Mouse (Mus musculus): Measurements from ENCODE around the gene Map2k5. TPM values are rescaled to one million over a fixed set of nuclear protein-coding genes. Genes with fewer than 3 reads are reported as not detected.

Map2k5 gene
- polyA plus RNA-seq, 1 experiment from 2014 or later: 38.4 TPM

- Histone ChIP-seq H3K9me3 (ENCODE audit: low read length) (no peaks in the 10 kb centered on the region), H3K9ac (replicated peaks; ENCODE audit: low read length) (no peak overlapping the region), H3K27ac (ENCODE audit: low read length) (no peak overlapping the region), H3K27me3 (ENCODE audit: insufficient read depth, low read length) (peaks cover 100% of the 10 kb centered on the region), H3K4me1 (ENCODE audit: insufficient read depth, low read length) (peaks cover 43% of the 10 kb centered on the region), H3K4me2 (replicated peaks; ENCODE audit: low read depth, low read length) (peak overlapping the region; percentile 38), H3K4me3 (ENCODE audit: low read length) (peak overlapping the region; percentile 32), H3K36me3 (ENCODE audit: insufficient read depth, low read length) (no peaks in the 10 kb centered on the region)
- no peak for ATAC-seq (ENCODE audit: low FRiP score, low TSS enrichment)
- under 1% methylated on average over 46 of the region's 46 CpGs for WGBS
These were observed 231.4 kb downstream of the Map2k5 start for GRCm38 (mm10) chr9:63146126-63146855.

GRCm38 (mm10) chr9:63145249-63146125 lies 232.2 kb downstream of the Map2k5 start:
- peaks cover 43% of the 10 kb centered on the region for H3K4me1 ChIP-seq (ENCODE audit: insufficient read depth, low read length)
- ATAC-seq (ENCODE audit: low FRiP score, low TSS enrichment): no peak
- H3K4me3 ChIP-seq (ENCODE audit: low read length): peak overlapping the region; percentile 32
- peaks cover 100% of the 10 kb centered on the region for H3K27me3 ChIP-seq (ENCODE audit: insufficient read depth, low read length)
- peak overlapping the region; percentile 23 for H3K4me2 ChIP-seq (replicated peaks; ENCODE audit: low read depth, low read length)
- H3K9ac ChIP-seq (replicated peaks; ENCODE audit: low read length): no peak overlapping the region
- no peaks in the 10 kb centered on the region for H3K36me3 ChIP-seq (ENCODE audit: insufficient read depth, low read length)
- no peaks in the 10 kb centered on the region for H3K9me3 ChIP-seq (ENCODE audit: low read length)
- 1% methylated on average over 70 of the region's 73 CpGs for WGBS
- no peak overlapping the region for H3K27ac ChIP-seq (ENCODE audit: low read length)

- no peak overlapping the region for H3K9ac ChIP-seq (replicated peaks; ENCODE audit: low read length)
- peaks cover 43% of the 10 kb centered on the region for H3K4me1 ChIP-seq (ENCODE audit: insufficient read depth, low read length)
- H3K9me3 ChIP-seq (ENCODE audit: low read length): no peaks in the 10 kb centered on the region
- peak overlapping the region; percentile 10; the same call in 1 of the 2 replicates for H3K4me2 ChIP-seq (replicated peaks; ENCODE audit: low read depth, low read length)
- H3K4me3 ChIP-seq (ENCODE audit: low read length): peak overlapping the region; percentile 32
- H3K36me3 ChIP-seq (ENCODE audit: insufficient read depth, low read length): no peaks in the 10 kb centered on the region
- H3K27ac ChIP-seq (ENCODE audit: low read length): no peak overlapping the region
- WGBS: under 1% methylated on average over 79 of the region's 80 CpGs
- H3K27me3 ChIP-seq (ENCODE audit: insufficient read depth, low read length): peaks cover 100% of the 10 kb centered on the region
- ATAC-seq (ENCODE audit: low FRiP score, low TSS enrichment): no peak
These were observed 233.0 kb downstream of the Map2k5 start for GRCm38 (mm10) chr9:63144502-63145248.

GRCm38 (mm10) chr9:63143641-63144501 lies 233.8 kb downstream of the Map2k5 start:
- Histone ChIP-seq H3K4me2 (replicated peaks; ENCODE audit: low read depth, low read length) (peak overlapping the region; percentile 6; the same call in 1 of the 2 replicates), H3K4me1 (ENCODE audit: insufficient read depth, low read length) (peaks cover 38% of the 10 kb centered on the region), H3K36me3 (ENCODE audit: insufficient read depth, low read length) (no peaks in the 10 kb centered on the region), H3K9ac (replicated peaks; ENCODE audit: low read length) (no peak overlapping the region), H3K9me3 (ENCODE audit: low read length) (no peaks in the 10 kb centered on the region), H3K27me3 (ENCODE audit: insufficient read depth, low read length) (peaks cover 100% of the 10 kb centered on the region), H3K27ac (ENCODE audit: low read length) (no peak overlapping the region), H3K4me3 (ENCODE audit: low read length) (peak overlapping the region; percentile 15)
- WGBS: 1% methylated on average over 47 of the region's 47 CpGs
- no peak for ATAC-seq (ENCODE audit: low FRiP score, low TSS enrichment)

- WGBS: under 1% methylated on average over 25 of the region's 25 CpGs
- Histone ChIP-seq H3K4me2 (replicated peaks; ENCODE audit: low read depth, low read length) (no peak overlapping the region), H3K27ac (ENCODE audit: low read length) (no peak overlapping the region), H3K9me3 (ENCODE audit: low read length) (no peaks in the 10 kb centered on the region), H3K36me3 (ENCODE audit: insufficient read depth, low read length) (no peaks in the 10 kb centered on the region), H3K9ac (replicated peaks; ENCODE audit: low read length) (no peak overlapping the region), H3K27me3 (ENCODE audit: insufficient read depth, low read length) (peaks cover 100% of the 10 kb centered on the region), H3K4me1 (ENCODE audit: insufficient read depth, low read length) (peaks cover 39% of the 10 kb centered on the region), H3K4me3 (ENCODE audit: low read length) (no peak overlapping the region)
- no peak for ATAC-seq (ENCODE audit: low FRiP score, low TSS enrichment)
These were observed 234.5 kb downstream of the Map2k5 start for GRCm38 (mm10) chr9:63143227-63143626.

GRCm38 (mm10) chr9:63142335-63143036 lies 235.2 kb downstream of the Map2k5 start:
- peak overlapping the region; percentile 6; the same call in 1 of the 2 replicates for H3K4me3 ChIP-seq (ENCODE audit: low read length)
- peaks cover 100% of the 10 kb centered on the region for H3K27me3 ChIP-seq (ENCODE audit: insufficient read depth, low read length)
- no peak overlapping the region for H3K27ac ChIP-seq (ENCODE audit: low read length)
- no peak overlapping the region for H3K9ac ChIP-seq (replicated peaks; ENCODE audit: low read length)
- H3K4me1 ChIP-seq (ENCODE audit: insufficient read depth, low read length): peaks cover 40% of the 10 kb centered on the region
- peak overlapping the region; percentile 18; the same call in 1 of the 2 replicates for H3K4me2 ChIP-seq (replicated peaks; ENCODE audit: low read depth, low read length)
- H3K9me3 ChIP-seq (ENCODE audit: low read length): no peaks in the 10 kb centered on the region
- WGBS: under 1% methylated on average over 39 of the region's 42 CpGs
- no peak for ATAC-seq (ENCODE audit: low FRiP score, low TSS enrichment)
- no peaks in the 10 kb centered on the region for H3K36me3 ChIP-seq (ENCODE audit: insufficient read depth, low read length)

GRCm38 (mm10) chr9:63141641-63142334 lies 235.9 kb downstream of the Map2k5 start:
- H3K27me3 ChIP-seq (ENCODE audit: insufficient read depth, low read length): peaks cover 100% of the 10 kb centered on the region
- no peak overlapping the region for H3K27ac ChIP-seq (ENCODE audit: low read length)
- no peak overlapping the region for H3K4me2 ChIP-seq (replicated peaks; ENCODE audit: low read depth, low read length)
- peak overlapping the region; percentile 6; the same call in 1 of the 2 replicates for H3K4me3 ChIP-seq (ENCODE audit: low read length)
- H3K36me3 ChIP-seq (ENCODE audit: insufficient read depth, low read length): no peaks in the 10 kb centered on the region
- WGBS: 1% methylated on average over 24 of the region's 24 CpGs
- H3K4me1 ChIP-seq (ENCODE audit: insufficient read depth, low read length): peaks cover 40% of the 10 kb centered on the region
- no peak for ATAC-seq (ENCODE audit: low FRiP score, low TSS enrichment)
- H3K9ac ChIP-seq (replicated peaks; ENCODE audit: low read length): no peak overlapping the region
- H3K9me3 ChIP-seq (ENCODE audit: low read length): no peaks in the 10 kb centered on the region

- 3% methylated on average over 9 of the region's 9 CpGs for WGBS
- no peak overlapping the region for H3K27ac ChIP-seq (ENCODE audit: low read length)
- H3K27me3 ChIP-seq (ENCODE audit: insufficient read depth, low read length): peaks cover 98% of the 10 kb centered on the region
- no peaks in the 10 kb centered on the region for H3K36me3 ChIP-seq (ENCODE audit: insufficient read depth, low read length)
- H3K4me1 ChIP-seq (ENCODE audit: insufficient read depth, low read length): peaks cover 39% of the 10 kb centered on the region
- no peaks in the 10 kb centered on the region for H3K9me3 ChIP-seq (ENCODE audit: low read length)
- H3K4me3 ChIP-seq (ENCODE audit: low read length): no peak overlapping the region
- no peak overlapping the region for H3K4me2 ChIP-seq (replicated peaks; ENCODE audit: low read depth, low read length)
- no peak overlapping the region for H3K9ac ChIP-seq (replicated peaks; ENCODE audit: low read length)
- no peak for ATAC-seq (ENCODE audit: low FRiP score, low TSS enrichment)
These were observed 237.5 kb downstream of the Map2k5 start for GRCm38 (mm10) chr9:63140211-63140610.

Measured in kidney, embryonic 16.5 days (tissue).